Mouse (Mus musculus): ENCODE results near the gene Orai2. TPM values are rescaled to one million over a fixed set of nuclear protein-coding genes. Genes with fewer than 3 reads are reported as not detected.
"Not testable (repeated sequence)": the region's sequence is repeated elsewhere in the genome, so short reads cannot be mapped to it uniquely, and the experiment has no call there.

Orai2 gene
- total and polyA plus RNA-seq, 2 experiments, result 1.1 to 1.4 TPM

GRCm38 (mm10) chr5:136116784-136117112 is 53.8 kb downstream of the Orai2 start:
- H3K36me3 ChIP-seq (ENCODE audit: control insufficient read depth, insufficient read depth, low read length), result no peaks in the 10 kb centered on the region; the same call in 1 of the 2 replicates
- H3K9ac ChIP-seq (ENCODE audit: low read depth, low read length), result peak overlapping the region; percentile 86
- peak overlapping the region; percentile 56 for H3K27ac ChIP-seq (replicated peaks; ENCODE audit: insufficient read depth, low read depth, low read length)
- H3K4me1 ChIP-seq (ENCODE audit: control insufficient read depth, insufficient read depth, low read length), result peaks cover 4% of the 10 kb centered on the region
- under 1% methylated on average over 22 of the region's 22 CpGs for WGBS
- no peaks in the 10 kb centered on the region for H3K27me3 ChIP-seq (ENCODE audit: control insufficient read depth, insufficient read depth, low read length)
- H3K79me2 ChIP-seq (ENCODE audit: control insufficient read depth, insufficient read depth, low read length), result peaks cover 19% of the 10 kb centered on the region; the same call in 1 of the 2 replicates
- H3K4me3 ChIP-seq (ENCODE audit: insufficient read depth, low read depth, low read length), result peak overlapping the region; percentile 91
- DNase-seq (ENCODE audit: extremely low read depth, low read depth, low spot score), result no peak
- TF ChIP-seq CTCF (IDR thresholded peaks at IDR 0.05; ENCODE audit: low read depth, low read length) (no peak), POLR2A (IDR thresholded peaks at IDR 0.05; ENCODE audit: extremely low read depth, insufficient read depth, low read length) (no peak)

GRCm38 (mm10) chr5:136115891-136116783 is 54.4 kb downstream of the Orai2 start, which contains the start of gene Polr2j:
Gene Polr2j (plus strand): TSS chr5:136116631.
- Histone ChIP-seq H3K4me3 (ENCODE audit: insufficient read depth, low read depth, low read length) (peak within 1 kb of the TSS; percentile 91), H3K9ac (ENCODE audit: low read depth, low read length) (peak within 1 kb of the TSS; percentile 86), H3K79me2 (ENCODE audit: control insufficient read depth, insufficient read depth, low read length) (peaks cover 19% of the 10 kb centered on the region; the same call in 1 of the 2 replicates), H3K27me3 (ENCODE audit: control insufficient read depth, insufficient read depth, low read length) (no peaks in the 10 kb centered on the region), H3K27ac (replicated peaks; ENCODE audit: insufficient read depth, low read depth, low read length) (peak within 1 kb of the TSS; percentile 56), H3K4me1 (ENCODE audit: control insufficient read depth, insufficient read depth, low read length) (peaks cover 4% of the 10 kb centered on the region), H3K36me3 (ENCODE audit: control insufficient read depth, insufficient read depth, low read length) (no peaks in the 10 kb centered on the region; the same call in 1 of the 2 replicates)
- 3% methylated on average over 42 of the region's 42 CpGs for WGBS
- peak; percentile 79 for TF ChIP-seq POLR2A (IDR thresholded peaks at IDR 0.05; ENCODE audit: extremely low read depth, insufficient read depth, low read length)
- peak; percentile 92 for TF ChIP-seq CTCF (IDR thresholded peaks at IDR 0.05; ENCODE audit: low read depth, low read length)
- peak; percentile 84 for DNase-seq (ENCODE audit: extremely low read depth, low read depth, low spot score)

DNA sequence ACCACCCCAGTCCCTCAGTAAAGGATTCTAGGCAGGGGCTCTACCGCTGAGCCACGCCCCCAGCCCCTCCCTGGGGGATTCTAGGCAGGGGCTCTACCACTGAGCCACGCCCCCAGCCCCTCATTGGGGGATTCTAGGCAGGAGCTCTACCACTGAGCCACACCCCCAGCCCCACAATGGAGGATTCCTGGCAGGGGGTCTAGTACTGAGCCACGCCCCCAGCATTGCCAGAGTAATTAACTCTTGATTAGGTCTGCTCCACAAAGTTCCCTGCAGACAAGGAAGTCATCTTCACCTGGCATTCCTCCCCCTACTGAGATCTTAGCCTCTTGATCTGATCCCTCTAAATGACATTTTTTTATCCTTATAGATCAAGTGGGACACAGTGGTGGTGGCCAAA is 57.0 kb downstream of the Orai2 start:
- H3K27ac ChIP-seq (replicated peaks; ENCODE audit: insufficient read depth, low read depth, low read length); H3K4me1 ChIP-seq (ENCODE audit: control insufficient read depth, insufficient read depth, low read length); H3K9ac ChIP-seq (ENCODE audit: low read depth, low read length); H3K4me3 ChIP-seq (ENCODE audit: insufficient read depth, low read depth, low read length); DNase-seq (ENCODE audit: extremely low read depth, low read depth, low spot score); H3K36me3 ChIP-seq (ENCODE audit: control insufficient read depth, insufficient read depth, low read length); H3K27me3 ChIP-seq (ENCODE audit: control insufficient read depth, insufficient read depth, low read length): not testable (repeated sequence)
- H3K79me2 ChIP-seq (ENCODE audit: control insufficient read depth, insufficient read depth, low read length), result peaks cover 16% of the 10 kb centered on the region; the same call in 1 of the 2 replicates
- WGBS, result 43% methylated on average over 4 of the region's 4 CpGs

- Histone ChIP-seq H3K27ac (replicated peaks; ENCODE audit: insufficient read depth, low read depth, low read length) (no peak overlapping the region), H3K36me3 (ENCODE audit: control insufficient read depth, insufficient read depth, low read length) (no peaks in the 10 kb centered on the region), H3K27me3 (ENCODE audit: control insufficient read depth, insufficient read depth, low read length) (no peaks in the 10 kb centered on the region), H3K9ac (ENCODE audit: low read depth, low read length) (no peak overlapping the region), H3K79me2 (ENCODE audit: control insufficient read depth, insufficient read depth, low read length) (no peaks in the 10 kb centered on the region), H3K4me3 (ENCODE audit: insufficient read depth, low read depth, low read length) (no peak overlapping the region), H3K4me1 (ENCODE audit: control insufficient read depth, insufficient read depth, low read length) (no peaks in the 10 kb centered on the region)
- TF ChIP-seq CTCF (IDR thresholded peaks at IDR 0.05; ENCODE audit: low read depth, low read length) (no peak), POLR2A (IDR thresholded peaks at IDR 0.05; ENCODE audit: extremely low read depth, insufficient read depth, low read length) (no peak)
- WGBS, result 24% methylated on average over 3 of the region's 3 CpGs
- DNase-seq (ENCODE audit: extremely low read depth, low read depth, low spot score), result peak; percentile 39
These were observed 61.5 kb downstream of the Orai2 start for GRCm38 (mm10) chr5:136109042-136109441.

DNA sequence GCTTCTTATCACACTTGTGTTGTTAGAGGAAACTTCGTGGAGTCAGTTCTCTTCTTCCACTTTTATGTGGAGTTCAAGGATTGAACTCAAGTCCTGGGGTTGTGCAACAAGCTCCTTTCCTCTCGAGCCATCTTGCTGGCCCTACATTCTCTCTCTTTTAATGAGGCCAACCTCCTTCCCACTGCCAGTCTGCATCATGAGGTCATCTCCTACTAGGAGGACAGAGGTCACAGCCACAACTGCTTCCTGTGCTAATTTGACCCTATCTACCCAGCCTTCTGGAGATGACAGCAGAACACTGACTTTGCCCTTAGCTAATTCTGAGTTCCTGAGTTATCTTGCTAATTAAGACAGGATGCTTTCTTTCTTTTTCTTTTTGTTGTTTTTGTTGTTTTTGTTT is 62.0 kb downstream of the Orai2 start:
- no peaks in the 10 kb centered on the region for H3K79me2 ChIP-seq (ENCODE audit: control insufficient read depth, insufficient read depth, low read length)
- no peaks in the 10 kb centered on the region for H3K4me1 ChIP-seq (ENCODE audit: control insufficient read depth, insufficient read depth, low read length)
- no peaks in the 10 kb centered on the region for H3K36me3 ChIP-seq (ENCODE audit: control insufficient read depth, insufficient read depth, low read length)
- H3K27ac ChIP-seq (replicated peaks; ENCODE audit: insufficient read depth, low read depth, low read length), result no peak overlapping the region
- WGBS, result 37% methylated on average over 2 of the region's 2 CpGs
- H3K9ac ChIP-seq (ENCODE audit: low read depth, low read length), result no peak overlapping the region
- no peak for DNase-seq (ENCODE audit: extremely low read depth, low read depth, low spot score)
- no peak overlapping the region for H3K4me3 ChIP-seq (ENCODE audit: insufficient read depth, low read depth, low read length)
- TF ChIP-seq POLR2A (IDR thresholded peaks at IDR 0.05; ENCODE audit: extremely low read depth, insufficient read depth, low read length) (no peak), CTCF (IDR thresholded peaks at IDR 0.05; ENCODE audit: low read depth, low read length) (no peak)
- H3K27me3 ChIP-seq (ENCODE audit: control insufficient read depth, insufficient read depth, low read length), result no peaks in the 10 kb centered on the region

DNA sequence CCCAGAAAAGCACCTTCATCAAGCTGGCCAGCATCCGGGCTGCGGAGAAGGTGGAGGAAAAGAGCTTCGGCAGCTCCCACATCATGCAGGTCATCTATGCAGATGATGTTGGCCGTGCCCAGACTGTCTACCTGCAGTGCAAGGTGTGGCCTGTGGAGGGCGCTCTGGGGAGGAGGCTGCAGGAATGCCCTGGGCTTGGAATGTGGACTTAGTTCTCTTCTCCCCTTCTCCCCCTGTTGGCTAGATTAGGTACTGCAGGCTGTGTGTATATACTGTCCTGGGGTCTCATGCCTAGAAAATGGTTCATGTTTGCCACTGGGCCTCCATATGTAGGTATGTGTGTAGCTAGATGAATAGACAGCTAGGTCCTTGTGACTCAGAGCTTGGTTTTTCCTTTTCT is 66.0 kb downstream of the Orai2 start:
- TF ChIP-seq POLR2A (IDR thresholded peaks at IDR 0.05; ENCODE audit: extremely low read depth, insufficient read depth, low read length) (no peak), CTCF (IDR thresholded peaks at IDR 0.05; ENCODE audit: low read depth, low read length) (peak; percentile 39; the same call in 1 of the 2 replicates)
- Histone ChIP-seq H3K36me3 (ENCODE audit: control insufficient read depth, insufficient read depth, low read length) (no peaks in the 10 kb centered on the region), H3K9ac (ENCODE audit: low read depth, low read length) (no peak overlapping the region), H3K4me3 (ENCODE audit: insufficient read depth, low read depth, low read length) (no peak overlapping the region), H3K27me3 (ENCODE audit: control insufficient read depth, insufficient read depth, low read length) (no peaks in the 10 kb centered on the region), H3K79me2 (ENCODE audit: control insufficient read depth, insufficient read depth, low read length) (no peaks in the 10 kb centered on the region), H3K27ac (replicated peaks; ENCODE audit: insufficient read depth, low read depth, low read length) (no peak overlapping the region), H3K4me1 (ENCODE audit: control insufficient read depth, insufficient read depth, low read length) (peaks cover 2% of the 10 kb centered on the region; the same call in 1 of the 2 replicates)
- WGBS, result 93% methylated on average over 5 of the region's 5 CpGs
- DNase-seq (ENCODE audit: extremely low read depth, low read depth, low spot score), result no peak
